Mouse (Mus musculus): Measurements from ENCODE around the gene Madcam1. TPM values are rescaled to one million over a fixed set of nuclear protein-coding genes. Genes with fewer than 3 reads are reported as not detected.
"Not testable (repeated sequence)": the region's sequence is repeated elsewhere in the genome, so short reads cannot be mapped to it uniquely, and the experiment has no call there.

Gene Madcam1
- polyA plus RNA-seq, 1 experiment from 2014 or later, result 1.3 TPM

DNA sequence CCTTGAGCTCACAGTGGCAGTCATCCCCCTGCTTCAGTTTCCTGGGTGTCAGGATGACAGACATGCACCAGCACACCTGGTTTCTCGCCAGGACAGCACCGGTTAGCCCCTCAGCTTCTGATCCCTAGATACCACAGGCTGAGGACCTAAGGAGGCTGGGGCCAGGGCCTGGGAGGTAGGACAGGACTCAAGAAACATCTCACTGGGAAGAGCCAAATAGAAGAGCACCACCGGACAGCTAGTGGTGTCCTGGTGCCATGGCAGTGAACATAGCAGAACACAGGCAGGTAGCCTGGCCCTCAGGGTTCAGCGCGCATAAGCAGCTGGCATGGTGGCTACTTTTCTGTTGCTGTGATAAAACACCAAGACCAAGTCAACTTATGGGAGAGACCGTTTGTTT is 34.1 kb downstream of the Madcam1 start:
- Histone ChIP-seq H3K4me3 (no peak overlapping the region), H3K9me3 (no peaks in the 10 kb centered on the region), H3K27me3 (ENCODE audit: insufficient read depth, poor library complexity, severe bottlenecking) (no peaks in the 10 kb centered on the region), H3K27ac (no peak overlapping the region), H3K4me1 (peaks cover 39% of the 10 kb centered on the region), H3K36me3 (no peaks in the 10 kb centered on the region)
- no peak for DNase-seq (ENCODE audit: low spot score)
- 84% methylated on average over 6 of the region's 6 CpGs for WGBS

GRCm38 (mm10) chr10:79700676-79701075 is 36.3 kb downstream of the Madcam1 start:
- peak overlapping the region; percentile 8; the same call in 1 of the 2 replicates for H3K4me3 ChIP-seq
- WGBS, result 27% methylated on average over 7 of the region's 7 CpGs

GRCm38 (mm10) chr10:79701443-79702129 is 37.2 kb downstream of the Madcam1 start:
- DNase-seq (ENCODE audit: low spot score), result peak; percentile 76
- 49% methylated on average over 10 of the region's 10 CpGs for WGBS
- H3K9me3 ChIP-seq, result no peaks in the 10 kb centered on the region

More at GRCm38 (mm10) chr10:79700676-79701075, 36.3 kb downstream of the Madcam1 start:
- peak; percentile 72 for DNase-seq (ENCODE audit: low spot score)
- H3K9me3 ChIP-seq, result no peaks in the 10 kb centered on the region
- peak overlapping the region; percentile 81 for H3K27ac ChIP-seq
- no peaks in the 10 kb centered on the region for H3K36me3 ChIP-seq
- H3K4me1 ChIP-seq, result peaks cover 40% of the 10 kb centered on the region
- H3K27me3 ChIP-seq (ENCODE audit: insufficient read depth, poor library complexity, severe bottlenecking), result no peaks in the 10 kb centered on the region

GRCm38 (mm10) chr10:79702970-79703369 is 38.6 kb downstream of the Madcam1 start:
- Histone ChIP-seq H3K4me1 (peaks cover 52% of the 10 kb centered on the region), H3K36me3 (peaks cover 20% of the 10 kb centered on the region)
- 88% methylated on average over 4 of the region's 4 CpGs for WGBS
- DNase-seq (ENCODE audit: low spot score); H3K4me3 ChIP-seq; H3K27ac ChIP-seq; H3K9me3 ChIP-seq; H3K27me3 ChIP-seq (ENCODE audit: insufficient read depth, poor library complexity, severe bottlenecking): not testable (repeated sequence)

More at GRCm38 (mm10) chr10:79701443-79702129, 37.2 kb downstream of the Madcam1 start:
- H3K36me3 ChIP-seq, result peaks cover 6% of the 10 kb centered on the region
- H3K27ac ChIP-seq, result peak overlapping the region; percentile 81
- peak overlapping the region; percentile 8; the same call in 1 of the 2 replicates for H3K4me3 ChIP-seq
- H3K4me1 ChIP-seq, result peaks cover 40% of the 10 kb centered on the region
- H3K27me3 ChIP-seq (ENCODE audit: insufficient read depth, poor library complexity, severe bottlenecking), result no peaks in the 10 kb centered on the region

DNA sequence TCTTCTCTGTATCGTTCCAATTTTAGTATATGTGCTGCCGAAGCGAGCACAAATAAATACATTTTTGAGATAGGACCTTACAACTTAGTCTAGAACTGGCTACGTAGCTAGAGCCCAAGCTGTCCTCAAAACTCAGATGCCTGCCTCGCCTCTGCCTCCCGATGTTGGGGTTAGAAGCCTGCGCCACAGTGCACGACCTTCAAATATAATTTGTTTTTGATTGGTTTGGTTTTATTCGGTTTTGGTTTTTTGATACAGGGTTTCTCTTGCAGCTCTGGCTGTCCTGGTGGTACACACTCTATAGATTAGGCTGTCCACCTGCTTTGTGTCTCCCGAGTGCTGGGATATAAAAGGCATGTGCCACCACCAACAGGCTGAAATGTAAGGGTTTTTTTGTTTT is 39.2 kb downstream of the Madcam1 start:
- Histone ChIP-seq H3K27ac (peak overlapping the region; percentile 95), H3K9me3 (no peaks in the 10 kb centered on the region), H3K4me3 (peak overlapping the region; percentile 74), H3K27me3 (ENCODE audit: insufficient read depth, poor library complexity, severe bottlenecking) (no peaks in the 10 kb centered on the region), H3K36me3 (peaks cover 25% of the 10 kb centered on the region), H3K4me1 (peaks cover 58% of the 10 kb centered on the region)
- no peak for DNase-seq (ENCODE audit: low spot score)
- 73% methylated on average over 10 of the region's 10 CpGs for WGBS

DNA sequence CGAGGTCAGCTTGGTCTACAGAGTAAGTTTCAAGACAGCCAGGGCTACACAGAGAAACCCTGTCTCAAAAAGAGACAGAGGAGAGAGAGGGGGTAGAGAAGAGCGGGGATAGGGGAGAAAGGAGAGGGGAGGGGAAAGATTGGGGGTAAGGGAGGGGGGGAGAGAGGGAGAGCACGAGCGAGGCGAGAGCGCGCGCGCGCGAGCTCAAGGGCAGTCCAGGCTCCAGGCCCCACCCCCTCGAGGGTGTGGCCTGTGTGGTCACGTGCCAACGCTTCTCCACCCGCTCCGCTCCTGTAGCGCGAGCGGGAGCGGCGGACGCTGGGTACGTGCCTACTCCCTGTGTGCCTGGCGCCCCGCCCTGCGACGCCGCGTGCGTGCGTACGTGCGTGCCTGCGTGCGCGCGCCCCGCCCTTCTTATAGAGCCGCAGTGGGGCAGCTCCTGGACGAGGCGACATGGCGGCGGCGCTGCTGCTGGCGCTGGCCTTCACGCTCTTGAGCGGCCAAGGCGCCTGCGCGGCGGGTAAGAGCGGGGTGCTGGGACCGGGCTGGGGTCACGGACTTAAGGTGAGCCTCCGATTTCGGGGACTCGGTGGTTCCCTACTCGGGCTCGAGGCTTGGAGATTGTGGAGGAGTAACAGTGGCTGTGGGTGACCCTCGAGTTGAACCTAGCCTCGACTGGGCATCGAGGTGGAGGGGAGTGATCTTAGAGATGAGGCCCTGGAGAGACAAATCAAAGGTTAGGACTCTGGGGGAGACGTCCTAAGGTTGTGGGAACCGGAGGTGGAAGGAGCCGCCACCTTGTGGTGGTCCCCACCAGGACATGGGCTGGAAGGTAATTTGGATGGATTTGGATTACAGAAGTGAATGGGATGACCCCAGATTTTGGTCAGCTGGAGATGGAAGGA is 40.0 kb downstream of the Madcam1 start, which contains the start of gene Bsg:
TSS of gene Bsg (plus strand) at position 427 of the 905 bp plus-strand sequence.
- H3K27me3 ChIP-seq (ENCODE audit: insufficient read depth, poor library complexity, severe bottlenecking), result no peaks in the 10 kb centered on the region
- H3K4me1 ChIP-seq, result peaks cover 66% of the 10 kb centered on the region

GRCm38 (mm10) chr10:79704970-79705360 is 40.6 kb downstream of the Madcam1 start:
- Histone ChIP-seq H3K36me3 (peaks cover 39% of the 10 kb centered on the region), H3K4me3 (peak overlapping the region; percentile 74), H3K27ac (peak overlapping the region; percentile 95), H3K9me3 (no peaks in the 10 kb centered on the region), H3K27me3 (ENCODE audit: insufficient read depth, poor library complexity, severe bottlenecking) (no peaks in the 10 kb centered on the region), H3K4me1 (peaks cover 70% of the 10 kb centered on the region)
- no peak for DNase-seq (ENCODE audit: low spot score)
- WGBS, result 5% methylated on average over 10 of the region's 10 CpGs

More for the DNA sequence above, 40.0 kb downstream of the Madcam1 start, which contains the start of gene Bsg:
- H3K4me3 ChIP-seq, result peak within 1 kb of the TSS; percentile 74
- DNase-seq (ENCODE audit: low spot score), result peak; percentile 99
- H3K36me3 ChIP-seq, result peaks cover 33% of the 10 kb centered on the region
- H3K9me3 ChIP-seq, result no peaks in the 10 kb centered on the region
- 1% methylated on average over 65 of the region's 65 CpGs for WGBS
- H3K27ac ChIP-seq, result peak within 1 kb of the TSS; percentile 95

DNA sequence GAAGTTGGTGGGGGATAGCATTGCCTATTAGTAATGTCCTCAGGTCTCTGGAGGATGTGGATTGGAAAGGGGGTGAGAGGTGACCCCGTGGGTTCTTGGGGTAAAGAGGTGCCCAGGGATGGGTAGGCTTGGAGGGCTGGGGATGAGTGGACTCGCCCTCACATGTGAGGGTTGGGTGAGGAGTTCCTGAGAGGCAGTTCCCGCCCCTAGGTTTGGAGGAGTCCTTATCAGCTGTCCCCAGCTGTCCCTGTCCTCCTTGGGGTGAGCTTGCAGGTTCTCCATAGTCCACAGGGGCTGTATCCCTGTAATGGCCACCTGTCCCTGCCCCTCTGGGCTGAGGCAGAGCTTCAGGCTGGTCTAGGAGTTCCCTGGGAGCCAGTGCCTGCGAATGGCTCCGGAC is 41.6 kb downstream of the Madcam1 start:
- peak overlapping the region; percentile 95 for H3K27ac ChIP-seq
- peaks cover 49% of the 10 kb centered on the region for H3K36me3 ChIP-seq
- peak; percentile 93 for DNase-seq (ENCODE audit: low spot score)
- H3K27me3 ChIP-seq (ENCODE audit: insufficient read depth, poor library complexity, severe bottlenecking), result no peaks in the 10 kb centered on the region
- 55% methylated on average over 5 of the region's 5 CpGs for WGBS
- peak overlapping the region; percentile 74 for H3K4me3 ChIP-seq
- H3K9me3 ChIP-seq, result no peaks in the 10 kb centered on the region
- peaks cover 74% of the 10 kb centered on the region for H3K4me1 ChIP-seq

DNA sequence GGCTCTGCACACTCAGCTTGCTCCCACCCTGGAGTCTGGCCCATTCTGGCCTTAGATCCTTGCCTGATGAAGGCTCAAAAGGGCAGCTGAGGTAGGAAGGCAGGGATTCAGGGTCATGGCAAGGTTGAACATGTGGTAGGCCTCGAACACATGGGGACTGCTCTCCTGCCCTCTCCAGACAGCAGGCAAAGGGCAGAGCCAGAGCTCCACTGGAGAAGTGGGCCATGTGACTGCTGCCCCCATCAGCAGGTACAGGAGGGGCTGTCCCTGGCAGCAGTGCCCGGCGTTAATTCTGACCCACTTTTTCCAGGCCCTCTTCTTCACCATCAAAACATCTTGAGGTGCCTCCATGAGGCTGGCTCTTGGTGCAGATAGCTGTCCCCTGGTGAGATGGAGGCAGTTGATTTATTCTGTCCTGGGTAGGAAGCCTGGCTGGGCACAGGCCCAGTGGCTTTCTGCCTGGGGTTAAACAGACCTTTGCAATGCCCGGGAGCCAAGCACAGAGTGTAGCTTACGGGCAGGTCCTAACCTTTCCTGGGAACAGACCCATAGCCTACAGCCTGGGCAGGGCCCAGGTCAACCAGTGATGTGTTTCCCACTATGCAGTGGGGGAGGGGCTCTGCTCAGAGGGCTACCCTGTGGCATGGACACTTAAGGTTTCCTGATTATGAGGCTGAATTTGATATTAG is 42.2 kb downstream of the Madcam1 start:
- Histone ChIP-seq H3K4me1 (peaks cover 74% of the 10 kb centered on the region), H3K9me3 (no peaks in the 10 kb centered on the region), H3K27ac (peak overlapping the region; percentile 95; the same call in 1 of the 2 replicates), H3K36me3 (peaks cover 55% of the 10 kb centered on the region), H3K27me3 (ENCODE audit: insufficient read depth, poor library complexity, severe bottlenecking) (no peaks in the 10 kb centered on the region), H3K4me3 (peak overlapping the region; percentile 74)
- WGBS, result 78% methylated on average over 5 of the region's 5 CpGs
- no peak for DNase-seq (ENCODE audit: low spot score)

DNA sequence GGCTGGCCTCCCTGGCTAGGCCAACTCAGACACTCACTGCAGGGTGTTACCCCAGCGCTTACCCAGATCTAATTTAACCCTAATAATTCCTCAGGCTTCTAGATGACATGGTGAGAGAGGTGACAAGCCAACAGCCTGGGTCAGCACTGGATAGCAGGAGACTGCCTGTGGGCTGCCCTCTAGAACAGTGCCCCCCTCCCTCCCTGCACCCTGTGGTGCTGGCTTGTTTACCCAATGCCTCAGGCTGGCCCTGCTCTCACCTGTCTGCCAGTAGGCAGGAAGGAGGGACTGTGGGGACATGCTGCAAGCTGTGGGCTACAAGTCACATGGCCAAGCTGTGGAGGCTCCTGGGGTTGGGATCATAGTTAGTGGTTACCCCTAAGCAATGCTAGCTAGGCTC is 42.8 kb downstream of the Madcam1 start:
- Histone ChIP-seq H3K4me3 (peak overlapping the region; percentile 74), H3K9me3 (no peaks in the 10 kb centered on the region), H3K27ac (peak overlapping the region; percentile 95), H3K4me1 (peaks cover 73% of the 10 kb centered on the region), H3K36me3 (peaks cover 61% of the 10 kb centered on the region), H3K27me3 (ENCODE audit: insufficient read depth, poor library complexity, severe bottlenecking) (no peaks in the 10 kb centered on the region)
- WGBS, result 69% methylated on average over 1 of the region's 1 CpGs
- DNase-seq (ENCODE audit: low spot score), result no peak

DNA sequence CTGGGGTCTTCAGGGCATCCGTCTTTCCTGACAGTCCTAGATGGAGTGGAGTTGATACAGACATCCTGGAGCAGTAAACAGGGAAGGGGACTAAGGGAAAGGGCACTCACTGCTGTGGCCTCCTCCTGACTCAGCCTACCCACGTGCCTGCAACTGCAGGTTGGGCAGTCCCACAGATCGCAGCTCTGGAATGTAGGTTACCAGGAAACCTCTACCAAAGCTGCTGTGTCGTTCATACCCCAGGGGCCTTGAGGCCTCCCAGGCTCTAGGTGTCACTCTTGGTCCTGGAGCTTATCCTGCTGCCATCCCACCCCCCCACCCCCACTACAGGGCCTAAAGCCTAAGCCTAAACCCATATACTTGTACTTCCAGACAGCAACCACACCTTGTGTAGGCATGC is 43.4 kb downstream of the Madcam1 start:
- 47% methylated on average over 4 of the region's 4 CpGs for WGBS
- H3K27ac ChIP-seq, result no peak overlapping the region
- DNase-seq (ENCODE audit: low spot score), result no peak
- H3K9me3 ChIP-seq, result no peaks in the 10 kb centered on the region
- no peaks in the 10 kb centered on the region for H3K27me3 ChIP-seq (ENCODE audit: insufficient read depth, poor library complexity, severe bottlenecking)
- peaks cover 78% of the 10 kb centered on the region for H3K4me1 ChIP-seq
- H3K4me3 ChIP-seq, result peak overlapping the region; percentile 74
- peaks cover 62% of the 10 kb centered on the region for H3K36me3 ChIP-seq

- H3K9me3 ChIP-seq, result no peaks in the 10 kb centered on the region
- DNase-seq (ENCODE audit: low spot score), result no peak
- H3K27ac ChIP-seq, result peak overlapping the region; percentile 54
- peaks cover under 1% of the 10 kb centered on the region; the same call in 1 of the 2 replicates for H3K27me3 ChIP-seq (ENCODE audit: insufficient read depth, poor library complexity, severe bottlenecking)
- H3K4me1 ChIP-seq, result peaks cover 76% of the 10 kb centered on the region
- H3K4me3 ChIP-seq, result peak overlapping the region; percentile 22
- H3K36me3 ChIP-seq, result peaks cover 62% of the 10 kb centered on the region
- WGBS, result 85% methylated on average over 21 of the region's 21 CpGs
Measured at GRCm38 (mm10) chr10:79708668-79709067, 44.3 kb downstream of the Madcam1 start.

Measured in heart, embryonic 10.5 days (tissue).